Comparison of ENCODE assay signal across 34 mouse cellular contexts in the genomic region with DNA sequence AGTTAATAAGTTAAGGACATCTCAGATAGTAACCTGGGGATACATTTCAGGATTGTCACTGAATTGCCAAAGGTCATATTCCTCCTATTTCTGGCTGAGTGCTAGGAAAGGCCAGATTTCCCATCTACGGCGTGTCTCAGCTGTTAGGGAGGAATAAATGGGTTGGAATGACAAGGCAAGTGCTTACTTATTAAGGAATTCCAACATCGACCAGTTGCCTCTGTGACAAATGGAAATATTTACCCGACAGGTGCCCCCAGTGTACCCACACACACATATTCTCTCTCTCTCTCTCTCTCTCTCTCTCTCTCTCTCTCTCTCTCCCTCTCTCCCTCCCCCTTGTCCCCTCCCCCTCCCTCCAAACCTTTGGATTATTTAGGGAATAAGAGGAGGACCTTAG. TPM values are rescaled to one million over a fixed set of nuclear protein-coding genes. Genes with fewer than 3 reads are reported as not detected.
A peak's percentile ranks its signal among the peaks of the same experiment; 100 is the strongest.
DNase-seq lines count a peak whose midpoint lies in the region; ATAC-seq lines count a peak whose summit lies in the region.
"Had no signal": no experiment of that assay in that cellular context is flagged by ENCODE, and none has a peak within 500 bp of the region (broad histone marks: within the 10 kb centered on the region; RNA-seq: fewer than 3 reads in every experiment).

No protein-coding gene starts in this region.

- intact Hi-C loops in heart, postnatal 10 days (cut with DNase I): loop anchor here (5.0 kb wide), 1 partner anchor 41 kb away; a partner anchor contains a TSS

- DNase-seq in heart, embryonic 10.5 days (ENCODE audit: low spot score): peak; percentile 25
- no peak for DNase-seq in heart, postnatal 10 days
- DNase-seq in kidney, adult 9 months: peak; percentile 43
- DNase-seq in midbrain, embryonic 11.5 days (ENCODE audit: low spot score, missing footprints): peak; percentile 66
- DNase-seq in midbrain, embryonic 14.5 days: no peak
- no peak for DNase-seq in embryo, embryonic 9.5 days (ENCODE audit: extremely low spot score)
- DNase-seq: adrenal gland, postnatal 10 days; cerebellum, adult 9-10 months; embryo, embryonic 11 days; gastrocnemius, postnatal 14 days; heart, postnatal 36 days; kidney, postnatal 36 days; layer of hippocampus, postnatal 36 days; liver, embryonic 13.5 days; lung, adult 2 months; lung, postnatal 10 days; right cerebral cortex, postnatal 4 days; thymus, adult 2 months; thymus, postnatal 36 days had no signal

- H3K36me3 ChIP-seq in heart, embryonic 10.5 days: peaks cover 44% of the 10 kb centered on the region
- H3K36me3 ChIP-seq in kidney, embryonic 15.5 days: peaks cover 24% of the 10 kb centered on the region
- H3K36me3 ChIP-seq in midbrain, embryonic 11.5 days (ENCODE audit: control insufficient read depth, insufficient read depth, low read length): no peaks in the 10 kb centered on the region
- H3K36me3 ChIP-seq in midbrain, embryonic 14.5 days (ENCODE audit: control insufficient read depth, insufficient read depth, low read length): peaks cover 21% of the 10 kb centered on the region

- H3K4me2 ChIP-seq in kidney, embryonic 15.5 days: no peak overlapping the region
- H3K4me2 ChIP-seq in midbrain, embryonic 11.5 days: no peak overlapping the region
- no peak overlapping the region for H3K4me2 ChIP-seq in midbrain, embryonic 14.5 days (ENCODE audit: low read length)
- H3K4me2 ChIP-seq: forebrain, embryonic 13.5 days; heart, embryonic 15.5 days; limb, embryonic 12.5 days; liver, embryonic 13.5 days; midbrain, embryonic 15.5 days; neural tube, embryonic 12.5 days had no signal

- H3K9ac ChIP-seq in kidney, embryonic 15.5 days: no peak overlapping the region
- H3K9ac ChIP-seq in midbrain, embryonic 11.5 days (ENCODE audit: low read length): no peak overlapping the region
- no peak overlapping the region for H3K9ac ChIP-seq in midbrain, embryonic 14.5 days (replicated peaks; ENCODE audit: low read length)
- H3K9ac ChIP-seq: forebrain, embryonic 13.5 days; heart, embryonic 15.5 days; limb, embryonic 12.5 days; liver, embryonic 13.5 days; midbrain, embryonic 15.5 days; neural tube, embryonic 12.5 days had no signal

- H3K27me3 ChIP-seq in heart, embryonic 10.5 days (ENCODE audit: insufficient read depth, poor library complexity, severe bottlenecking): no peaks in the 10 kb centered on the region
- no peaks in the 10 kb centered on the region for H3K27me3 ChIP-seq in kidney, embryonic 15.5 days
- no peaks in the 10 kb centered on the region for H3K27me3 ChIP-seq in midbrain, embryonic 11.5 days (ENCODE audit: control insufficient read depth, insufficient read depth, low read length)
- no peaks in the 10 kb centered on the region for H3K27me3 ChIP-seq in midbrain, embryonic 14.5 days (ENCODE audit: control insufficient read depth, insufficient read depth, low read length)
- H3K27me3 ChIP-seq: forebrain, embryonic 13.5 days; heart, embryonic 15.5 days; limb, embryonic 12.5 days; liver, embryonic 13.5 days; midbrain, embryonic 15.5 days; neural tube, embryonic 12.5 days; Patski had no signal

- no peak overlapping the region for H3K27ac ChIP-seq in heart, embryonic 10.5 days
- no peak overlapping the region for H3K27ac ChIP-seq in kidney, embryonic 15.5 days
- H3K27ac ChIP-seq in midbrain, embryonic 11.5 days (ENCODE audit: low read depth, low read length): no peak overlapping the region
- H3K27ac ChIP-seq in midbrain, embryonic 14.5 days (replicated peaks; ENCODE audit: low read depth, low read length): no peak overlapping the region
- H3K27ac ChIP-seq: liver, embryonic 13.5 days; macrophage; neural tube, embryonic 12.5 days; stomach, postnatal 0 days had no signal

- peaks cover 45% of the 10 kb centered on the region for H3K4me1 ChIP-seq in heart, embryonic 10.5 days
- H3K4me1 ChIP-seq in kidney, embryonic 15.5 days: peaks cover 29% of the 10 kb centered on the region
- no peaks in the 10 kb centered on the region; the same call in 1 of the 2 replicates for H3K4me1 ChIP-seq in midbrain, embryonic 11.5 days (ENCODE audit: control insufficient read depth, insufficient read depth, low read length)
- H3K4me1 ChIP-seq in midbrain, embryonic 14.5 days (ENCODE audit: control insufficient read depth, insufficient read depth, low read length): peaks cover 17% of the 10 kb centered on the region

- no peaks in the 10 kb centered on the region for H3K9me3 ChIP-seq in heart, embryonic 10.5 days
- no peaks in the 10 kb centered on the region for H3K9me3 ChIP-seq in kidney, embryonic 15.5 days (replicated peaks)
- no peaks in the 10 kb centered on the region for H3K9me3 ChIP-seq in midbrain, embryonic 11.5 days (ENCODE audit: control insufficient read depth, low read length)
- H3K9me3 ChIP-seq in midbrain, embryonic 14.5 days (ENCODE audit: control insufficient read depth, low read length): no peaks in the 10 kb centered on the region
- H3K9me3 ChIP-seq: forebrain, embryonic 13.5 days; heart, embryonic 15.5 days; limb, embryonic 12.5 days; liver, embryonic 13.5 days; midbrain, embryonic 15.5 days; neural tube, embryonic 12.5 days had no signal

- WGBS in heart, embryonic 10.5 days: 80% methylated on average over 4 of the region's 4 CpGs
- WGBS in kidney, embryonic 15.5 days: 63% methylated on average over 4 of the region's 4 CpGs
- 86% methylated on average over 4 of the region's 4 CpGs for WGBS in midbrain, embryonic 11.5 days
- WGBS in midbrain, embryonic 14.5 days: 82% methylated on average over 4 of the region's 4 CpGs

- H3K4me3 ChIP-seq in heart, embryonic 10.5 days: no peak overlapping the region
- no peak overlapping the region for H3K4me3 ChIP-seq in kidney, embryonic 15.5 days (replicated peaks)
- H3K4me3 ChIP-seq in midbrain, embryonic 11.5 days (ENCODE audit: low read depth, low read length): no peak overlapping the region
- H3K4me3 ChIP-seq in midbrain, embryonic 14.5 days (replicated peaks; ENCODE audit: low read depth, low read length): no peak overlapping the region
- H3K4me3 ChIP-seq: forebrain, embryonic 13.5 days; heart, embryonic 15.5 days; limb, embryonic 12.5 days; liver, embryonic 13.5 days; midbrain, embryonic 15.5 days; neural tube, embryonic 12.5 days had no signal

- no peak for ATAC-seq in kidney, embryonic 15.5 days (replicated peaks; ENCODE audit: low FRiP score)
- no peak for ATAC-seq in midbrain, embryonic 11.5 days (ENCODE audit: low FRiP score)
- ATAC-seq in midbrain, embryonic 14.5 days (ENCODE audit: low FRiP score, low TSS enrichment): no peak
- ATAC-seq: forebrain, embryonic 13.5 days; intestine, embryonic 16.5 days; midbrain, embryonic 15.5 days; Patski had no signal

RNA-seq across cellular contexts. Expression of a gene that starts 9.1 kb away (rescaled TPM):
- 3.3 and 3.9 TPM in 2 replicates for polyA plus RNA-seq in heart, embryonic 10.5 days (2016; fragmentation: Nextera tagmentation; extraction: Ambion mirVana)
- total RNA-seq in heart, postnatal 10 days (2021): 100 to 1,000 TPM; 162 to 167 TPM
- polyA plus RNA-seq in kidney, embryonic 15.5 days (2015; fragmentation: Nextera tagmentation; extraction: Ambion mirVana): 5.1 and 5.5 TPM in 2 replicates
- polyA plus RNA-seq in midbrain, embryonic 11.5 days (2014; fragmentation: Nextera tagmentation; extraction: Ambion mirVana): 0.95 and 1.5 TPM in 2 replicates
- polyA plus RNA-seq in midbrain, embryonic 14.5 days (2014; fragmentation: Nextera tagmentation; extraction: Ambion mirVana): 5.6 and 8.0 TPM in 2 replicates
- total RNA-seq: granulocyte monocyte progenitor cell, adult 5-6 weeks had no signal
- polyA plus RNA-seq: macrophage, Patski had no signal

RNA-seq across cellular contexts. Expression of a gene that starts 24.1 kb away (rescaled TPM):
- polyA plus RNA-seq in heart, embryonic 10.5 days (2016; fragmentation: Nextera tagmentation; extraction: Ambion mirVana): 1.4 TPM in 1 of 2 replicates, not detected in the other
- total RNA-seq in heart, postnatal 10 days (2021): under 1 TPM in 1 of 2 experiments, not detected in 1; 0.47 TPM
- polyA plus RNA-seq in kidney, embryonic 15.5 days (2015; fragmentation: Nextera tagmentation; extraction: Ambion mirVana): 2.0 and 2.8 TPM in 2 replicates
- 2.0 and 2.3 TPM in 2 replicates for polyA plus RNA-seq in midbrain, embryonic 11.5 days (2014; fragmentation: Nextera tagmentation; extraction: Ambion mirVana)
- polyA plus RNA-seq in midbrain, embryonic 14.5 days (2014; fragmentation: Nextera tagmentation; extraction: Ambion mirVana): 26.4 and 31.7 TPM in 2 replicates
- total RNA-seq: granulocyte monocyte progenitor cell, adult 5-6 weeks; heart, postnatal 36 days; megakaryocyte-erythroid progenitor cell, adult 5-6 weeks had no signal
- polyA plus RNA-seq: lung, adult 2 months; macrophage; Patski; spleen, adult 2 months had no signal

RNA-seq across cellular contexts. Expression of a gene that starts 40.6 kb away (rescaled TPM):
- 1.1 and 5.6 TPM in 2 replicates for polyA plus RNA-seq in heart, embryonic 10.5 days (2016; fragmentation: Nextera tagmentation; extraction: Ambion mirVana)
- total RNA-seq in heart, postnatal 10 days (2021): not detected
- 9.2 TPM in 2 replicates for polyA plus RNA-seq in kidney, embryonic 15.5 days (2015; fragmentation: Nextera tagmentation; extraction: Ambion mirVana)
- polyA plus RNA-seq in midbrain, embryonic 11.5 days (2014; fragmentation: Nextera tagmentation; extraction: Ambion mirVana): 0.20 and 0.43 TPM in 2 replicates
- not detected in 2 replicates for polyA plus RNA-seq in midbrain, embryonic 14.5 days (2014; fragmentation: Nextera tagmentation; extraction: Ambion mirVana)
- total RNA-seq: adrenal gland, postnatal 10 days; gastrocnemius, postnatal 14 days; granulocyte monocyte progenitor cell, adult 5-6 weeks; heart, postnatal 36 days; layer of hippocampus, postnatal 36 days; left cerebral cortex, postnatal 10 days; megakaryocyte-erythroid progenitor cell, adult 5-6 weeks; MEL had no signal
- polyA plus RNA-seq: forebrain, embryonic 13.5 days; macrophage; midbrain, embryonic 15.5 days; Patski had no signal

RNA-seq across cellular contexts. Expression of a gene that starts 43.6 kb away (rescaled TPM):
- polyA plus RNA-seq in heart, embryonic 10.5 days (2016; fragmentation: Nextera tagmentation; extraction: Ambion mirVana): 19.9 and 20.1 TPM in 2 replicates
- total RNA-seq in heart, postnatal 10 days (2021): 10 to 100 TPM; 18.0 to 21.7 TPM
- 24.3 and 25.9 TPM in 2 replicates for polyA plus RNA-seq in kidney, embryonic 15.5 days (2015; fragmentation: Nextera tagmentation; extraction: Ambion mirVana)
- polyA plus RNA-seq in midbrain, embryonic 11.5 days (2014; fragmentation: Nextera tagmentation; extraction: Ambion mirVana): 20.0 and 26.9 TPM in 2 replicates
- polyA plus RNA-seq in midbrain, embryonic 14.5 days (2014; fragmentation: Nextera tagmentation; extraction: Ambion mirVana): 18.2 and 23.7 TPM in 2 replicates

RNA-seq across cellular contexts. Expression of a gene that starts 43.6 kb away (rescaled TPM):
- 75.8 and 84.8 TPM in 2 replicates for polyA plus RNA-seq in heart, embryonic 10.5 days (2016; fragmentation: Nextera tagmentation; extraction: Ambion mirVana)
- 10 to 100 TPM; 38.8 to 39.2 TPM for total RNA-seq in heart, postnatal 10 days (2021)
- polyA plus RNA-seq in kidney, embryonic 15.5 days (2015; fragmentation: Nextera tagmentation; extraction: Ambion mirVana): 81.3 and 87.4 TPM in 2 replicates
- polyA plus RNA-seq in midbrain, embryonic 11.5 days (2014; fragmentation: Nextera tagmentation; extraction: Ambion mirVana): 105 and 106 TPM in 2 replicates
- 116 and 122 TPM in 2 replicates for polyA plus RNA-seq in midbrain, embryonic 14.5 days (2014; fragmentation: Nextera tagmentation; extraction: Ambion mirVana)

Comparison
In these comparisons a context has a peak if more than half of its experiments do, and no peak if none do; other contexts are left out.
1. DNase-seq: peak in heart, embryonic 10.5 days (single experiment), kidney, adult 9 months (single experiment) and midbrain, embryonic 11.5 days (single experiment); none in heart, postnatal 10 days (0 of 2), midbrain, embryonic 14.5 days (single experiment) and embryo, embryonic 9.5 days (single experiment).